In genomic region chr5:114269984-114270383, GRCm38 (mm10) we compare ENCODE assay signal across 25 mouse cellular contexts. TPM values are rescaled to one million over a fixed set of nuclear protein-coding genes. Genes with fewer than 3 reads are reported as not detected.
DNase-seq lines count a peak whose midpoint lies in the region; ATAC-seq and TF ChIP-seq lines count a peak whose summit lies in the region.
"Had no signal": no experiment of that assay in that cellular context is flagged by ENCODE, and none has a peak within 500 bp of the region (broad histone marks: within the 10 kb centered on the region; RNA-seq: fewer than 3 reads in every experiment).

No protein-coding gene starts in this region.

- no peak for TF ChIP-seq CTCF in MEL (IDR thresholded peaks at IDR 0.05 in 2 of 3, conservative IDR thresholded peaks at IDR 0.05 in 1 of 3; ENCODE audit: control insufficient read depth in 1 of 3, insufficient read depth in 1 of 3, low read depth in 2 of 3, low read length in 3 of 3, poor library complexity in 1 of 3, severe bottlenecking in 1 of 3)

- WGBS in kidney, embryonic 16.5 days: 13% methylated on average over 12 of the region's 12 CpGs
- WGBS in hindbrain, embryonic 10.5 days: 19% methylated on average over 12 of the region's 12 CpGs
- 12% methylated on average over 12 of the region's 12 CpGs for WGBS in kidney, embryonic 15.5 days

- no peak for DNase-seq in kidney, adult 11 months
- DNase-seq in 3134 (ENCODE audit: extremely low read depth, insufficient read length, low spot score): peak; percentile 76
- peak; percentile 43 for DNase-seq in MEL (ENCODE audit: low read depth, low spot score)
- no peak for DNase-seq in hindbrain, embryonic 10.5 days (ENCODE audit: low spot score)
- DNase-seq: cerebellum, postnatal 36 days; heart, adult 18-20 months; kidney, postnatal 14 days; layer of hippocampus, adult 9-11 months; lung, postnatal 14 days; right cerebral cortex, adult 18-20 months; spleen, adult 18-20 months; thymus, postnatal 14 days had no signal

- no peak overlapping the region for H3K27ac ChIP-seq in kidney, embryonic 16.5 days (ENCODE audit: low read length)
- H3K27ac ChIP-seq in MEL (ENCODE audit: control insufficient read depth, low read depth, low read length): no peak overlapping the region
- H3K27ac ChIP-seq in hindbrain, embryonic 10.5 days: no peak overlapping the region
- H3K27ac ChIP-seq in kidney, embryonic 15.5 days: no peak overlapping the region
- H3K27ac ChIP-seq: embryonic facial prominence, embryonic 13.5 days; forebrain, embryonic 13.5 days; heart, embryonic 15.5 days; hindbrain, embryonic 12.5 days; intestine, embryonic 15.5 days; liver, embryonic 12.5 days; stomach, embryonic 15.5 days had no signal

- H3K36me3 ChIP-seq in kidney, embryonic 16.5 days (ENCODE audit: insufficient read depth, low read length): no peaks in the 10 kb centered on the region
- no peaks in the 10 kb centered on the region; a peak in 1 of 4 replicates for H3K36me3 ChIP-seq in MEL (ENCODE audit: control insufficient read depth in 1 of 2, insufficient read depth in 2 of 2, low read length in 2 of 2)
- H3K36me3 ChIP-seq in hindbrain, embryonic 10.5 days: no peaks in the 10 kb centered on the region
- H3K36me3 ChIP-seq in kidney, embryonic 15.5 days: no peaks in the 10 kb centered on the region
- H3K36me3 ChIP-seq: embryonic facial prominence, embryonic 13.5 days; heart, embryonic 15.5 days; hindbrain, embryonic 12.5 days; intestine, embryonic 15.5 days; liver, embryonic 12.5 days; stomach, embryonic 15.5 days had no signal

- H3K9me3 ChIP-seq in kidney, embryonic 16.5 days (ENCODE audit: low read length): no peaks in the 10 kb centered on the region
- H3K9me3 ChIP-seq in MEL (replicated peaks; ENCODE audit: insufficient read depth, low read length): no peaks in the 10 kb centered on the region
- H3K9me3 ChIP-seq in hindbrain, embryonic 10.5 days: no peaks in the 10 kb centered on the region
- no peaks in the 10 kb centered on the region for H3K9me3 ChIP-seq in kidney, embryonic 15.5 days (replicated peaks)
- H3K9me3 ChIP-seq: embryonic facial prominence, embryonic 13.5 days; forebrain, embryonic 13.5 days; heart, embryonic 15.5 days; hindbrain, embryonic 12.5 days; intestine, embryonic 15.5 days; liver, embryonic 12.5 days; stomach, embryonic 15.5 days had no signal

- peaks cover 26% of the 10 kb centered on the region for H3K4me1 ChIP-seq in kidney, embryonic 16.5 days (ENCODE audit: insufficient read depth, low read length)
- peaks cover 3 to 12% of the 10 kb centered on the region in 2 experiments; a peak in 3 of 4 replicates for H3K4me1 ChIP-seq in MEL (ENCODE audit: control insufficient read depth in 1 of 2, insufficient read depth in 2 of 2, low read length in 2 of 2)
- peaks cover 59% of the 10 kb centered on the region for H3K4me1 ChIP-seq in hindbrain, embryonic 10.5 days (replicated peaks)
- H3K4me1 ChIP-seq in kidney, embryonic 15.5 days: peaks cover 35% of the 10 kb centered on the region

- TF ChIP-seq RAD21 in MEL (IDR thresholded peaks at IDR 0.05; ENCODE audit: low read depth, low read length): no peak

- TF ChIP-seq EP300 in MEL (IDR thresholded peaks at IDR 0.05; ENCODE audit: low read depth in 1 of 2, low read length in 2 of 2): 0 out of 4 replicates have a peak, but pooled peaks of 1 of the 2 experiments have one; percentile 10

- no peak overlapping the region for H3K4me3 ChIP-seq in kidney, embryonic 16.5 days (ENCODE audit: low read length)
- H3K4me3 ChIP-seq in MEL (ENCODE audit: control insufficient read depth in 1 of 2, insufficient read depth in 1 of 2, low read depth in 2 of 2, low read length in 2 of 2): no peak overlapping the region
- no peak overlapping the region for H3K4me3 ChIP-seq in hindbrain, embryonic 10.5 days
- H3K4me3 ChIP-seq in kidney, embryonic 15.5 days (replicated peaks): no peak overlapping the region
- H3K4me3 ChIP-seq: embryonic facial prominence, embryonic 13.5 days; forebrain, embryonic 13.5 days; heart, embryonic 15.5 days; hindbrain, embryonic 12.5 days; intestine, embryonic 15.5 days; liver, embryonic 12.5 days; stomach, embryonic 15.5 days had no signal

- H3K27me3 ChIP-seq in kidney, embryonic 16.5 days (ENCODE audit: insufficient read depth, low read length): peaks cover 44% of the 10 kb centered on the region
- H3K27me3 ChIP-seq in MEL (ENCODE audit: control insufficient read depth in 1 of 2, insufficient read depth in 2 of 2, low read length in 2 of 2): no peaks in the 10 kb centered on the region; a peak in 1 of 4 replicates
- H3K27me3 ChIP-seq in hindbrain, embryonic 10.5 days (ENCODE audit: insufficient read depth, poor library complexity, severe bottlenecking): peaks cover 95% of the 10 kb centered on the region
- H3K27me3 ChIP-seq in kidney, embryonic 15.5 days: peaks cover 74% of the 10 kb centered on the region

- ATAC-seq in kidney, embryonic 16.5 days (ENCODE audit: low FRiP score, low TSS enrichment): 0 out of 2 replicates have a peak, but pooled peaks have one; percentile 10
- 0 out of 2 replicates have a peak, but pooled peaks have one; percentile 4 for ATAC-seq in common myeloid progenitor, adult 5-6 weeks (replicated peaks; ENCODE audit: low read depth, poor library complexity, severe bottlenecking)
- no peak for ATAC-seq in inflammation-experienced regulatory T-cells, adult 6 months
- no peak for ATAC-seq in kidney, embryonic 15.5 days (replicated peaks; ENCODE audit: low FRiP score)
- ATAC-seq: forebrain, embryonic 13.5 days; intestine, embryonic 15.5 days; liver, embryonic 12.5 days had no signal

- H3K79me2 ChIP-seq in MEL (ENCODE audit: control insufficient read depth, insufficient read depth, low read length, poor library complexity): no peaks in the 10 kb centered on the region

- H3K9ac ChIP-seq in kidney, embryonic 16.5 days (replicated peaks; ENCODE audit: low read length): 0 out of 2 replicates have a peak overlapping the region, but pooled peaks have one; percentile 16
- H3K9ac ChIP-seq in MEL (ENCODE audit: control insufficient read depth, low read depth, low read length, poor library complexity, severe bottlenecking): no peak overlapping the region
- H3K9ac ChIP-seq in kidney, embryonic 15.5 days: no peak overlapping the region
- H3K9ac ChIP-seq: embryonic facial prominence, embryonic 13.5 days; forebrain, embryonic 13.5 days; heart, embryonic 15.5 days; hindbrain, embryonic 12.5 days; intestine, embryonic 15.5 days; liver, embryonic 12.5 days; stomach, embryonic 15.5 days had no signal

- H3K4me2 ChIP-seq in kidney, embryonic 16.5 days (replicated peaks; ENCODE audit: low read depth, low read length): no peak overlapping the region
- H3K4me2 ChIP-seq in kidney, embryonic 15.5 days: no peak overlapping the region
- H3K4me2 ChIP-seq: embryonic facial prominence, embryonic 13.5 days; forebrain, embryonic 13.5 days; heart, embryonic 15.5 days; hindbrain, embryonic 12.5 days; intestine, embryonic 15.5 days; liver, embryonic 12.5 days; stomach, embryonic 15.5 days had no signal

- no peak for TF ChIP-seq POLR2A in MEL (IDR thresholded peaks at IDR 0.05; ENCODE audit: control insufficient read depth in 1 of 2, insufficient read depth in 1 of 2, low read depth in 1 of 2, low read length in 2 of 2, poor library complexity in 1 of 2)

TF ChIP-seq in MEL, 35 proteins besides CTCF, POLR2A, EP300 and RAD21:
- TF ChIP-seq BHLHE40 (IDR thresholded peaks at IDR 0.05; ENCODE audit: borderline replicate concordance, low read depth, low read length) (no peak), ELF1 (IDR thresholded peaks at IDR 0.05; ENCODE audit: low read depth, low read length) (no peak), MAFK (IDR thresholded peaks at IDR 0.05; ENCODE audit: borderline replicate concordance, low read depth, low read length) (no peak), NRF1 (IDR thresholded peaks at IDR 0.05; ENCODE audit: insufficient read depth, low read depth, low read length, poor library complexity, severe bottlenecking) (no peak)

RNA-seq across cellular contexts. Expression of gene Foxn4, which starts 3.6 kb away (rescaled TPM):
- polyA plus RNA-seq in kidney, embryonic 16.5 days (2015; fragmentation: Nextera tagmentation; extraction: Ambion mirVana): 0.10 TPM in 1 of 2 replicates, not detected in the other
- not detected in 2 replicates for total RNA-seq in MEL (2012; rRNA removed)
- under 1 TPM in 1 of 2 experiments, not detected in 1; 0.07 TPM for polyA plus RNA-seq in MEL (2012; ENCODE audit: insufficient read depth in 1 of 2, insufficient read length in 2 of 2, low read depth in 1 of 2, low replicate concordance in 2 of 2, missing spikeins in 1 of 2)
- total RNA-seq in common myeloid progenitor, adult 5-6 weeks (2017): not detected in 2 replicates
- 4.0 and 4.2 TPM in 2 replicates for polyA plus RNA-seq in hindbrain, embryonic 10.5 days (2016; fragmentation: Nextera tagmentation; extraction: Ambion mirVana)
- not detected for polyA plus RNA-seq in inflammation-experienced regulatory T-cells, adult 6 months (2017; shearing (Covaris generic))
- polyA plus RNA-seq in kidney, embryonic 15.5 days (2015; fragmentation: Nextera tagmentation; extraction: Ambion mirVana): not detected in 2 replicates
- total RNA-seq: heart, adult 18-20 months; left cerebral cortex, postnatal 14 days; neutrophil, adult 5-6 weeks had no signal
- polyA plus RNA-seq: intestine, embryonic 15.5 days; liver, embryonic 12.5 days; stomach, embryonic 15.5 days had no signal

RNA-seq across cellular contexts. Expression of gene Myo1h, which starts 19.0 kb away (rescaled TPM):
- 2.4 and 2.8 TPM in 2 replicates for polyA plus RNA-seq in kidney, embryonic 16.5 days (2015; fragmentation: Nextera tagmentation; extraction: Ambion mirVana)
- 4.1 and 4.6 TPM in 2 replicates for total RNA-seq in MEL (2012; rRNA removed)
- polyA plus RNA-seq in MEL (2012; ENCODE audit: insufficient read depth in 1 of 2, insufficient read length in 2 of 2, low read depth in 1 of 2, low replicate concordance in 2 of 2, missing spikeins in 1 of 2): under 1 TPM in 1 of 2 experiments, not detected in 1; 0.33 TPM
- 0.73 and 1.3 TPM in 2 replicates for total RNA-seq in common myeloid progenitor, adult 5-6 weeks (2017)
- polyA plus RNA-seq in hindbrain, embryonic 10.5 days (2016; fragmentation: Nextera tagmentation; extraction: Ambion mirVana): 0.59 and 0.73 TPM in 2 replicates
- 1 to 10 TPM; 1.5 to 4.3 (median 2.9) TPM for polyA plus RNA-seq in inflammation-experienced regulatory T-cells, adult 6 months (2017; shearing (Covaris generic))
- polyA plus RNA-seq in kidney, embryonic 15.5 days (2015; fragmentation: Nextera tagmentation; extraction: Ambion mirVana): 1.5 and 2.2 TPM in 2 replicates

Comparison
In these comparisons a context has a peak if more than half of its experiments do, and no peak if none do; other contexts are left out.
1. ATAC-seq: peak in kidney, embryonic 16.5 days (single experiment) and common myeloid progenitor, adult 5-6 weeks (single experiment); none in inflammation-experienced regulatory T-cells, adult 6 months (single experiment) and kidney, embryonic 15.5 days (single experiment).
2. DNase-seq: peak in 3134 (single experiment) and MEL (single experiment); none in kidney, adult 11 months (single experiment) and hindbrain, embryonic 10.5 days (single experiment).